Mouse (Mus musculus) limb, embryonic 11.5 days (tissue): Measurements from ENCODE around the gene Zbtb16. TPM values are rescaled to one million over a fixed set of nuclear protein-coding genes. Genes with fewer than 3 reads are reported as not detected.

Source experiments
- ATAC-seq: fragments of 200-750 bp; cut with Nextera tagmentation; 2 replicates; pipeline ENCODE4 v1.8.0; 2017; ENCODE audit warnings: low read depth; ENCODE audit not compliant: insufficient number of reproducible peaks, low FRiP score, low TSS enrichment
- DNase-seq: peaks from one replicate; pipeline ENCODE4 v3.0.0-alpha.2; 2015; ENCODE audit warnings: low spot score
- H3K27ac ChIP-seq: fragments of 300-500 bp; sonication (generic); replicated peaks from 2 replicates; pipeline ENCODE4 v1.5.1; 2014; ENCODE audit warnings: low read depth, mild to moderate bottlenecking, low read length
- H3K27me3 ChIP-seq: fragments of 300-500 bp; sonication (generic); 2 replicates; pipeline ENCODE4 v1.6.1; 2014; ENCODE audit warnings: mild to moderate bottlenecking, low read length, mixed read lengths; ENCODE audit not compliant: control insufficient read depth, insufficient read depth
- H3K36me3 ChIP-seq: fragments of 300-500 bp; sonication (generic); 2 replicates; pipeline ENCODE4 v1.6.1; 2014; ENCODE audit warnings: mild to moderate bottlenecking, low read length, moderate library complexity, mixed read lengths; ENCODE audit not compliant: control insufficient read depth, insufficient read depth
- H3K4me1 ChIP-seq: fragments of 300-500 bp; sonication (generic); 2 replicates; pipeline ENCODE4 v1.6.1; 2014; ENCODE audit warnings: low read length, mixed read lengths; ENCODE audit not compliant: control insufficient read depth, insufficient read depth
- H3K4me2 ChIP-seq: fragments of 300-500 bp; sonication (generic); 2 replicates; pipeline ENCODE4 v1.6.1; 2014; ENCODE audit warnings: low read depth, mild to moderate bottlenecking, moderate library complexity; ENCODE audit not compliant: severe bottlenecking
- H3K4me3 ChIP-seq: fragments of 300-500 bp; sonication (generic); 2 replicates; pipeline ENCODE4 v1.5.1; 2014; ENCODE audit warnings: low read depth, low read length
- H3K9ac ChIP-seq: fragments of 300-500 bp; sonication (generic); 2 replicates; pipeline ENCODE4 v1.6.1; 2014; ENCODE audit warnings: mild to moderate bottlenecking, low read length
- H3K9me3 ChIP-seq: fragments of 300-500 bp; sonication (generic); 2 replicates; pipeline ENCODE4 v1.6.1; 2016; ENCODE audit warnings: low read length; ENCODE audit not compliant: control insufficient read depth
- WGBS: fragments of 180-500 bp; shearing (Covaris S2); extraction: QIAGEN DNeasy Blood & Tissue Kit; methylation state at CpG from one replicate; pipeline ENCODE4 v1.1.7; 2014; 5-methylcytosine and 5-hydroxymethylcytosine counted together
- polyA plus RNA-seq: library from polyadenylated mRNA; unstranded; fragments of >200 nt; fragmentation: Nextera tagmentation; extraction: Ambion mirVana; gene quantifications from 2 replicates; pipeline ENCODE4 v1.2.1, GENCODE M21; 2014

The Zbtb16 gene
- polyA plus RNA-seq, 1 experiment from 2014 or later: 5.9 TPM

GRCm38 (mm10) chr9:48748216-48748615, 87.8 kb downstream of the Zbtb16 start:
- H3K27me3 ChIP-seq: no peaks in the 10 kb centered on the region
- H3K36me3 ChIP-seq: no peaks in the 10 kb centered on the region
- no peak overlapping the region for H3K9ac ChIP-seq
- ATAC-seq (no peak), DNase-seq (no peak)
- H3K4me2 ChIP-seq: no peak overlapping the region
- no peak overlapping the region for H3K27ac ChIP-seq
- no peaks in the 10 kb centered on the region for H3K9me3 ChIP-seq
- no peak overlapping the region for H3K4me3 ChIP-seq
- 61% methylated on average over 4 of the region's 4 CpGs for WGBS
- peaks cover 3% of the 10 kb centered on the region; the same call in 1 of the 2 replicates for H3K4me1 ChIP-seq

GRCm38 (mm10) chr9:48746506-48746905, 89.5 kb downstream of the Zbtb16 start:
- H3K4me1 ChIP-seq: no peaks in the 10 kb centered on the region
- no peak overlapping the region for H3K27ac ChIP-seq
- DNase-seq (no peak), ATAC-seq (no peak)
- no peaks in the 10 kb centered on the region for H3K36me3 ChIP-seq
- 92% methylated on average over 10 of the region's 10 CpGs for WGBS
- H3K9ac ChIP-seq: no peak overlapping the region
- no peak overlapping the region for H3K4me3 ChIP-seq
- no peaks in the 10 kb centered on the region for H3K27me3 ChIP-seq
- H3K9me3 ChIP-seq: no peaks in the 10 kb centered on the region
- H3K4me2 ChIP-seq: no peak overlapping the region

GRCm38 (mm10) chr9:48745347-48746119, 90.5 kb downstream of the Zbtb16 start:
- H3K4me3 ChIP-seq: no peak overlapping the region
- DNase-seq (no peak), ATAC-seq (no peak)
- no peaks in the 10 kb centered on the region for H3K27me3 ChIP-seq
- no peak overlapping the region for H3K4me2 ChIP-seq
- H3K36me3 ChIP-seq: no peaks in the 10 kb centered on the region
- no peak overlapping the region for H3K27ac ChIP-seq
- peaks cover under 1% of the 10 kb centered on the region for H3K4me1 ChIP-seq
- no peaks in the 10 kb centered on the region for H3K9me3 ChIP-seq
- 75% methylated on average over 5 of the region's 5 CpGs for WGBS
- no peak overlapping the region for H3K9ac ChIP-seq

GRCm38 (mm10) chr9:48744916-48745315, 91.1 kb downstream of the Zbtb16 start:
- H3K9ac ChIP-seq: no peak overlapping the region
- 88% methylated on average over 13 of the region's 13 CpGs for WGBS
- ATAC-seq: no peak

GRCm38 (mm10) chr9:48744451-48744850, 91.6 kb downstream of the Zbtb16 start:
- Histone ChIP-seq H3K9me3 (no peaks in the 10 kb centered on the region), H3K4me1 (peaks cover 7% of the 10 kb centered on the region), H3K4me2 (no peak overlapping the region), H3K4me3 (no peak overlapping the region), H3K27ac (no peak overlapping the region), H3K36me3 (no peaks in the 10 kb centered on the region), H3K9ac (no peak overlapping the region), H3K27me3 (no peaks in the 10 kb centered on the region)
- 85% methylated on average over 6 of the region's 6 CpGs for WGBS
- ATAC-seq (no peak), DNase-seq (no peak)

More at GRCm38 (mm10) chr9:48744916-48745315, 91.1 kb downstream of the Zbtb16 start:
- Histone ChIP-seq H3K27ac (no peak overlapping the region), H3K4me1 (peaks cover 5% of the 10 kb centered on the region), H3K36me3 (no peaks in the 10 kb centered on the region), H3K4me3 (no peak overlapping the region), H3K27me3 (no peaks in the 10 kb centered on the region), H3K4me2 (no peak overlapping the region), H3K9me3 (no peaks in the 10 kb centered on the region)
- DNase-seq: no peak

GRCm38 (mm10) chr9:48743338-48744285, 92.4 kb downstream of the Zbtb16 start:
- DNase-seq (no peak), ATAC-seq (no peak)
- Histone ChIP-seq H3K27ac (no peak overlapping the region), H3K4me1 (peaks cover 8% of the 10 kb centered on the region), H3K27me3 (no peaks in the 10 kb centered on the region), H3K4me2 (no peak overlapping the region), H3K36me3 (no peaks in the 10 kb centered on the region), H3K9me3 (no peaks in the 10 kb centered on the region), H3K9ac (no peak overlapping the region), H3K4me3 (no peak overlapping the region)
- WGBS: 91% methylated on average over 11 of the region's 11 CpGs

- DNase-seq (no peak), ATAC-seq (no peak)
- Histone ChIP-seq H3K27ac (no peak overlapping the region), H3K27me3 (no peaks in the 10 kb centered on the region), H3K9ac (no peak overlapping the region), H3K4me1 (peaks cover 15% of the 10 kb centered on the region), H3K4me2 (no peak overlapping the region), H3K4me3 (no peak overlapping the region), H3K9me3 (no peaks in the 10 kb centered on the region), H3K36me3 (no peaks in the 10 kb centered on the region)
- 95% methylated on average over 7 of the region's 7 CpGs for WGBS
These were observed 93.9 kb downstream of the Zbtb16 start for GRCm38 (mm10) chr9:48742150-48742549.

GRCm38 (mm10) chr9:48741433-48742077, 94.5 kb downstream of the Zbtb16 start:
- no peak overlapping the region for H3K27ac ChIP-seq
- no peak overlapping the region for H3K4me2 ChIP-seq
- no peaks in the 10 kb centered on the region for H3K36me3 ChIP-seq
- peaks cover 21% of the 10 kb centered on the region for H3K4me1 ChIP-seq
- H3K4me3 ChIP-seq: no peak overlapping the region
- H3K9me3 ChIP-seq: no peaks in the 10 kb centered on the region
- no peaks in the 10 kb centered on the region for H3K27me3 ChIP-seq
- 92% methylated on average over 14 of the region's 14 CpGs for WGBS
- DNase-seq (no peak), ATAC-seq (no peak)
- no peak overlapping the region for H3K9ac ChIP-seq
